Mouse (Mus musculus) cerebellum, adult 18-20 months (tissue): ENCODE results near the gene Speer3.
"Not testable (repeated sequence)": the region's sequence is repeated elsewhere in the genome, so short reads cannot be mapped to it uniquely, and the experiment has no call there.

Experiments used
- DNase-seq, 2 experiments: peaks; one replicate each; pipeline ENCODE4 v3.0.0; 2021

The Speer3 gene

GRCm38 (mm10) chr5:13791319-13791718 lies at the start of gene Speer3:
Gene Speer3, plus strand, starts transcription at chr5:13791619.
- DNase-seq, result no peak

GRCm38 (mm10) chr5:13810496-13810895 lies 19.1 kb downstream of the Speer3 start:
- not testable (repeated sequence) for DNase-seq

- DNase-seq, result no peak
Measured at GRCm38 (mm10) chr5:13825108-13825507, 33.7 kb downstream of the Speer3 start.

- DNase-seq, result no peak
Measured at GRCm38 (mm10) chr5:13826708-13827107, 35.3 kb downstream of the Speer3 start.

- no peak for DNase-seq
Measured at GRCm38 (mm10) chr5:13844317-13844716, 52.9 kb downstream of the Speer3 start.
